ENCODE assay signal across 24 mouse cellular contexts in the genomic region with DNA sequence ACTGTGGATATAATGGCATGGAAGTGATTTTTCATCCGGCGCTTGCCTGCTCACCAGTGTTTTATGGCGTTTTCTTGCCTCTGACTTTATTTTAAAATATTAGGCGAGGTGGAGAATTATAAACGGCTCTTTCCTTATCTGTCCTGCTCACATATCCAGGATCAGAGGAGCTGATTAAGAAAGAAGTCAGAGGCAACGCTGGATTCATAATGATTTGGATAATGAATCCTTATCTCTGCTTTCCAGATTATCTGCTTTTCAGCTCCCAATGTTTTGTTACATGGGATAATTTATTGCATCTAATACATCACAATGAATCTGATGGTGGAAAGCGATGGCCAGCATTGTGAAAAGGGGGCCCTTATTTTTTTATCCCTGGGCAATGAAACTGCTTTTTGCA. TPM values are rescaled to one million over a fixed set of nuclear protein-coding genes. Genes with fewer than 3 reads are reported as not detected.
A peak's percentile ranks its signal among the peaks of the same experiment; 100 is the strongest.
DNase-seq lines count a peak whose midpoint lies in the region; ATAC-seq and TF ChIP-seq lines count a peak whose summit lies in the region.
"Had no signal": no experiment of that assay in that cellular context is flagged by ENCODE, and none has a peak within 500 bp of the region (broad histone marks: within the 10 kb centered on the region; RNA-seq: fewer than 3 reads in every experiment).

No protein-coding gene starts in this region.

- no peak for ATAC-seq in forebrain, postnatal 0 days
- no peak for ATAC-seq in midbrain, embryonic 14.5 days (ENCODE audit: low FRiP score, low TSS enrichment)
- ATAC-seq in G1E (ENCODE audit: extremely low read depth, insufficient number of reproducible peaks, low FRiP score, poor library complexity, severe bottlenecking): 0 out of 2 replicates have a peak, but pooled peaks have one; percentile 2
- ATAC-seq: intestine, embryonic 16.5 days had no signal

- H3K36me3 ChIP-seq in forebrain, postnatal 0 days (ENCODE audit: insufficient read depth): no peaks in the 10 kb centered on the region
- no peaks in the 10 kb centered on the region for H3K36me3 ChIP-seq in forebrain, embryonic 10.5 days (replicated peaks)
- no peaks in the 10 kb centered on the region for H3K36me3 ChIP-seq in midbrain, embryonic 14.5 days (ENCODE audit: control insufficient read depth, insufficient read depth, low read length)
- H3K36me3 ChIP-seq in midbrain, embryonic 10.5 days: no peaks in the 10 kb centered on the region
- no peaks in the 10 kb centered on the region for H3K36me3 ChIP-seq in G1E (replicated peaks)
- H3K36me3 ChIP-seq: embryonic facial prominence, embryonic 13.5 days; heart, embryonic 12.5 days; hindbrain, embryonic 12.5 days had no signal

- H3K4me2 ChIP-seq in forebrain, postnatal 0 days (ENCODE audit: low read depth): no peak overlapping the region
- no peak overlapping the region for H3K4me2 ChIP-seq in midbrain, embryonic 14.5 days (ENCODE audit: low read length)
- H3K4me2 ChIP-seq: embryonic facial prominence, embryonic 13.5 days; forebrain, embryonic 13.5 days; heart, embryonic 12.5 days; hindbrain, embryonic 12.5 days had no signal

- H3K9me3 ChIP-seq in forebrain, postnatal 0 days (ENCODE audit: low read length): no peaks in the 10 kb centered on the region
- H3K9me3 ChIP-seq in forebrain, embryonic 10.5 days: no peaks in the 10 kb centered on the region
- H3K9me3 ChIP-seq in midbrain, embryonic 14.5 days (ENCODE audit: control insufficient read depth, low read length): no peaks in the 10 kb centered on the region
- no peaks in the 10 kb centered on the region for H3K9me3 ChIP-seq in midbrain, embryonic 10.5 days (replicated peaks)
- H3K9me3 ChIP-seq in G1E (replicated peaks): no peaks in the 10 kb centered on the region
- H3K9me3 ChIP-seq: embryonic facial prominence, embryonic 13.5 days; forebrain, embryonic 13.5 days; hindbrain, embryonic 12.5 days had no signal

- H3K4me3 ChIP-seq in forebrain, postnatal 0 days (ENCODE audit: low read depth, low read length): no peak overlapping the region
- no peak overlapping the region for H3K4me3 ChIP-seq in forebrain, embryonic 10.5 days
- H3K4me3 ChIP-seq in midbrain, embryonic 14.5 days (replicated peaks; ENCODE audit: low read depth, low read length): no peak overlapping the region
- H3K4me3 ChIP-seq in midbrain, embryonic 10.5 days: no peak overlapping the region
- no peak overlapping the region; the same call in 1 of the 2 replicates for H3K4me3 ChIP-seq in G1E (ENCODE audit: low read depth, low read length)
- H3K4me3 ChIP-seq: embryonic facial prominence, embryonic 13.5 days; forebrain, embryonic 13.5 days; gastrocnemius, adult 2 months; heart, embryonic 12.5 days; hindbrain, embryonic 12.5 days had no signal

- H3K9ac ChIP-seq in forebrain, postnatal 0 days: no peak overlapping the region
- no peak overlapping the region for H3K9ac ChIP-seq in midbrain, embryonic 14.5 days (replicated peaks; ENCODE audit: low read length)
- H3K9ac ChIP-seq: embryonic facial prominence, embryonic 13.5 days; forebrain, embryonic 13.5 days; heart, embryonic 12.5 days; hindbrain, embryonic 12.5 days had no signal

- no peak for TF ChIP-seq POLR2A in brain, embryonic 14.5 days (IDR thresholded peaks at IDR 0.05; ENCODE audit: borderline replicate concordance, extremely low read depth, insufficient read depth, insufficient read length, poor library complexity, severe bottlenecking)

- peaks cover 91% of the 10 kb centered on the region for H3K27me3 ChIP-seq in forebrain, postnatal 0 days (ENCODE audit: insufficient read depth, low read length)
- H3K27me3 ChIP-seq in forebrain, embryonic 10.5 days (ENCODE audit: poor library complexity, severe bottlenecking): peaks cover 98% of the 10 kb centered on the region
- peaks cover 67% of the 10 kb centered on the region for H3K27me3 ChIP-seq in midbrain, embryonic 14.5 days (ENCODE audit: control insufficient read depth, insufficient read depth, low read length)
- H3K27me3 ChIP-seq in midbrain, embryonic 10.5 days (ENCODE audit: low read depth, poor library complexity, severe bottlenecking): peaks cover 97% of the 10 kb centered on the region
- H3K27me3 ChIP-seq in G1E (ENCODE audit: insufficient read depth, low read length): peaks cover 14% of the 10 kb centered on the region
- H3K27me3 ChIP-seq: CH12.LX had no signal

- no peaks in the 10 kb centered on the region for H3K4me1 ChIP-seq in forebrain, postnatal 0 days (ENCODE audit: insufficient read depth)
- peaks cover 46% of the 10 kb centered on the region for H3K4me1 ChIP-seq in forebrain, embryonic 10.5 days
- H3K4me1 ChIP-seq in midbrain, embryonic 14.5 days (ENCODE audit: control insufficient read depth, insufficient read depth, low read length): peaks cover 11% of the 10 kb centered on the region; the same call in 1 of the 2 replicates
- peaks cover 47% of the 10 kb centered on the region for H3K4me1 ChIP-seq in midbrain, embryonic 10.5 days
- peaks cover 93% of the 10 kb centered on the region for H3K4me1 ChIP-seq in G1E (ENCODE audit: insufficient read depth, low read depth, low read length)

- H3K27ac ChIP-seq in forebrain, postnatal 0 days (ENCODE audit: low read depth, low read length): no peak overlapping the region
- H3K27ac ChIP-seq in forebrain, embryonic 10.5 days: no peak overlapping the region
- H3K27ac ChIP-seq in midbrain, embryonic 14.5 days (replicated peaks; ENCODE audit: low read depth, low read length): peak overlapping the region; percentile 55; the same call in 1 of the 2 replicates
- no peak overlapping the region for H3K27ac ChIP-seq in midbrain, embryonic 10.5 days (replicated peaks)
- H3K27ac ChIP-seq: embryonic facial prominence, embryonic 13.5 days; forebrain, embryonic 13.5 days; gastrocnemius, adult 2 months; hindbrain, embryonic 12.5 days had no signal

- no peak for TF ChIP-seq CTCF in forebrain, postnatal 0 days (IDR thresholded peaks at IDR 0.05; ENCODE audit: low read depth)
- no peak for TF ChIP-seq CTCF in G1E (IDR thresholded peaks at IDR 0.05; ENCODE audit: low read depth, low read length)
- TF ChIP-seq CTCF in brain, embryonic 14.5 days (IDR thresholded peaks at IDR 0.05; ENCODE audit: borderline replicate concordance, extremely low read depth, insufficient read depth, insufficient read length): no peak

- 5% methylated on average over 7 of the region's 7 CpGs for WGBS in forebrain, postnatal 0 days
- WGBS in forebrain, embryonic 10.5 days: 6% methylated on average over 7 of the region's 7 CpGs
- WGBS in midbrain, embryonic 14.5 days: 6% methylated on average over 7 of the region's 7 CpGs
- WGBS in midbrain, embryonic 10.5 days: 11% methylated on average over 7 of the region's 7 CpGs

- DNase-seq in forebrain, postnatal 0 days: peak; percentile 44
- DNase-seq in forebrain, embryonic 10.5 days (ENCODE audit: extremely low spot score, low spot score): no peak
- DNase-seq in midbrain, embryonic 14.5 days: peak; percentile 57
- DNase-seq in midbrain, embryonic 10.5 days (ENCODE audit: low spot score): no peak
- no peak for DNase-seq in G1E (ENCODE audit: low spot score)
- DNase-seq in brain, embryonic 14.5 days (ENCODE audit: low read depth): peak; percentile 57
- DNase-seq in thymus, postnatal 0 days (ENCODE audit: low spot score): no peak
- DNase-seq: adrenal gland, adult 8-10 months; adrenal gland, postnatal 36 days; cerebellum, adult 11 months; cerebellum, adult 8-10 months; cerebellum, postnatal 25 days; gastrocnemius, adult 2 months; gastrocnemius, postnatal 25 days had no signal

RNA-seq across cellular contexts. Expression of gene Gata3, which starts 2.7 kb away (rescaled TPM):
- 0.48 and 0.62 TPM in 2 replicates for total RNA-seq in forebrain, postnatal 0 days (2014; rRNA removed)
- polyA plus RNA-seq in forebrain, postnatal 0 days (2015; fragmentation: Nextera tagmentation; extraction: Ambion mirVana): 1.4 and 1.8 TPM in 2 replicates
- polyA plus RNA-seq in forebrain, embryonic 10.5 days (2016; fragmentation: Nextera tagmentation; extraction: Ambion mirVana): 4.2 and 7.3 TPM in 2 replicates
- 88.6 and 120 TPM in 2 replicates for polyA plus RNA-seq in midbrain, embryonic 14.5 days (2014; fragmentation: Nextera tagmentation; extraction: Ambion mirVana)
- polyA plus RNA-seq in midbrain, embryonic 10.5 days (2016; fragmentation: Nextera tagmentation; extraction: Ambion mirVana): 10.5 and 28.2 TPM in 2 replicates
- total RNA-seq in G1E (2014; fragmentation: Nextera tagmentation): 13.5 and 19.2 TPM in 2 replicates
- total RNA-seq in G1E (2017): 1.9 TPM in 2 replicates
- polyA plus RNA-seq in G1E (2012): 17.8 and 18.4 TPM in 2 replicates
- 12.4 and 29.4 TPM in 2 replicates for polyA plus RNA-seq in brain, embryonic 14.5 days (2012; rRNA removed)
- 69.7 and 81.2 TPM in 2 replicates for polyA plus RNA-seq in thymus, postnatal 0 days (2015; fragmentation: Nextera tagmentation; extraction: Ambion mirVana)
- total RNA-seq: granulocyte monocyte progenitor cell, adult 5-6 weeks had no signal

RNA-seq across cellular contexts. Expression of gene 9230102O04Rik, which starts 3.2 kb away (rescaled TPM):
- total RNA-seq in forebrain, postnatal 0 days (2014; rRNA removed): not detected in 2 replicates
- polyA plus RNA-seq in forebrain, postnatal 0 days (2015; fragmentation: Nextera tagmentation; extraction: Ambion mirVana): not detected in 2 replicates
- polyA plus RNA-seq in forebrain, embryonic 10.5 days (2016; fragmentation: Nextera tagmentation; extraction: Ambion mirVana): 0.54 TPM in 1 of 2 replicates, not detected in the other
- 5.5 and 6.3 TPM in 2 replicates for polyA plus RNA-seq in midbrain, embryonic 14.5 days (2014; fragmentation: Nextera tagmentation; extraction: Ambion mirVana)
- 0.47 and 1.2 TPM in 2 replicates for polyA plus RNA-seq in midbrain, embryonic 10.5 days (2016; fragmentation: Nextera tagmentation; extraction: Ambion mirVana)
- 12.2 and 13.6 TPM in 2 replicates for total RNA-seq in G1E (2014; fragmentation: Nextera tagmentation)
- 3.9 and 5.0 TPM in 2 replicates for total RNA-seq in G1E (2017)
- polyA plus RNA-seq in G1E (2012): 2.9 and 4.9 TPM in 2 replicates
- 1.0 and 1.3 TPM in 2 replicates for polyA plus RNA-seq in brain, embryonic 14.5 days (2012; rRNA removed)
- not detected in 2 replicates for polyA plus RNA-seq in thymus, postnatal 0 days (2015; fragmentation: Nextera tagmentation; extraction: Ambion mirVana)
- total RNA-seq: adrenal gland, adult 8-10 months; adrenal gland, postnatal 36 days; gastrocnemius, adult 2 months; gastrocnemius, postnatal 25 days; granulocyte monocyte progenitor cell, adult 5-6 weeks; heart, adult 8-10 months; heart, postnatal 25 days had no signal
- polyA plus RNA-seq: forebrain, embryonic 13.5 days; heart, embryonic 12.5 days; heart, embryonic 16.5 days; intestine, embryonic 16.5 days had no signal

RNA-seq across cellular contexts. Expression of gene 4930412O13Rik, which starts 11.5 kb away (rescaled TPM):
- not detected in 2 replicates for total RNA-seq in forebrain, postnatal 0 days (2014; rRNA removed)
- polyA plus RNA-seq in forebrain, postnatal 0 days (2015; fragmentation: Nextera tagmentation; extraction: Ambion mirVana): not detected in 2 replicates
- 0.42 and 0.50 TPM in 2 replicates for polyA plus RNA-seq in forebrain, embryonic 10.5 days (2016; fragmentation: Nextera tagmentation; extraction: Ambion mirVana)
- 1.7 and 2.5 TPM in 2 replicates for polyA plus RNA-seq in midbrain, embryonic 14.5 days (2014; fragmentation: Nextera tagmentation; extraction: Ambion mirVana)
- polyA plus RNA-seq in midbrain, embryonic 10.5 days (2016; fragmentation: Nextera tagmentation; extraction: Ambion mirVana): 0.31 and 1.1 TPM in 2 replicates
- total RNA-seq in G1E (2014; fragmentation: Nextera tagmentation) (not detected in 2 replicates), G1E (2017) (not detected in 2 replicates)
- not detected in 2 replicates for polyA plus RNA-seq in G1E (2012)
- polyA plus RNA-seq in brain, embryonic 14.5 days (2012; rRNA removed): 1.6 and 2.6 TPM in 2 replicates
- not detected in 2 replicates for polyA plus RNA-seq in thymus, postnatal 0 days (2015; fragmentation: Nextera tagmentation; extraction: Ambion mirVana)
- total RNA-seq: CH12.LX; gastrocnemius, adult 2 months; gastrocnemius, postnatal 25 days; granulocyte monocyte progenitor cell, adult 5-6 weeks; heart, adult 8-10 months; heart, postnatal 25 days had no signal
- polyA plus RNA-seq: embryonic facial prominence, embryonic 13.5 days; forebrain, embryonic 13.5 days; heart, embryonic 16.5 days; intestine, embryonic 16.5 days had no signal

Comparison
In these comparisons a context has a peak if more than half of its experiments do, and no peak if none do; other contexts are left out.
1. DNase-seq: peak in forebrain, postnatal 0 days (single experiment), midbrain, embryonic 14.5 days (single experiment) and brain, embryonic 14.5 days (single experiment); none in forebrain, embryonic 10.5 days (single experiment), midbrain, embryonic 10.5 days (single experiment), G1E (single experiment) and thymus, postnatal 0 days (single experiment).